Mouse (Mus musculus) C2C12 (cell line): ENCODE results near the gene Igfbp7. TPM values are rescaled to one million over a fixed set of nuclear protein-coding genes. Genes with fewer than 3 reads are reported as not detected.

Experiments
- H3K27me3 ChIP-seq: one replicate; pipeline ENCODE4 v1.6.1; 2011; ENCODE audit not compliant: control insufficient read depth, insufficient read depth, insufficient read length
- H3K36me3 ChIP-seq: one replicate; pipeline ENCODE4 v1.6.1; 2011; ENCODE audit not compliant: control insufficient read depth, insufficient read depth
- H3K4me3 ChIP-seq: one replicate; pipeline ENCODE4 v1.5.1; 2011; ENCODE audit warnings: mild to moderate bottlenecking, control low read depth; ENCODE audit not compliant: poor library complexity, insufficient read depth, severe bottlenecking
- H3K79me2 ChIP-seq: one replicate; pipeline ENCODE4 v1.6.1; 2011; ENCODE audit not compliant: control insufficient read depth, insufficient read depth
- H3K79me3 ChIP-seq: one replicate; pipeline ENCODE4 v1.6.1; 2011; ENCODE audit warnings: low read depth, control low read depth
- H3ac ChIP-seq: one replicate; pipeline ENCODE3; 2011; ENCODE audit warnings: low read depth; ENCODE audit not compliant: control insufficient read depth, insufficient read length
- CEBPB ChIP-seq: IDR thresholded peaks from one replicate; pipeline ENCODE4 v1.6.1; 2011; ENCODE audit warnings: low read depth, mild to moderate bottlenecking, control low read depth, moderate library complexity
- CTCF ChIP-seq: IDR thresholded peaks from one replicate; pipeline ENCODE4 v1.5.1; 2011; ENCODE audit not compliant: control insufficient read depth, insufficient read depth, insufficient read length
- FOSL1 ChIP-seq: IDR thresholded peaks from one replicate; pipeline ENCODE4 v1.8.0; 2011; ENCODE audit warnings: mild to moderate bottlenecking, low read length; ENCODE audit not compliant: poor library complexity, insufficient read depth, severe bottlenecking
- MAX ChIP-seq: IDR thresholded peaks from one replicate; pipeline ENCODE4 v1.6.1; 2011; ENCODE audit warnings: mild to moderate bottlenecking, control low read depth
- MYOD1 ChIP-seq: IDR thresholded peaks from one replicate; pipeline ENCODE4 v1.6.1; 2011; ENCODE audit warnings: low read depth; ENCODE audit not compliant: control insufficient read depth, insufficient read length
- MYOG ChIP-seq: IDR thresholded peaks from one replicate; pipeline ENCODE4 v1.6.1; 2011; ENCODE audit not compliant: control insufficient read depth, insufficient read length; ENCODE audit errors: extremely low read depth
- USF1 ChIP-seq: IDR thresholded peaks from one replicate; pipeline ENCODE4 v1.6.1; 2011; ENCODE audit warnings: low read depth, mild to moderate bottlenecking, control low read depth, moderate library complexity
- long read RNA-seq, 2 experiments: library from polyadenylated mRNA; unstranded; transcript quantifications; one replicate each; pipeline ENCODE4 v2.0.0; 2019 to 2020
- polyA plus RNA-seq: library from polyadenylated mRNA; unstranded; fragments of >200 nt; fragmentation: generic; extraction: Trizol; gene quantifications from one replicate; pipeline ENCODE4 v1.2.1, GENCODE M21; 2012; ENCODE audit warnings: missing spikeins

Igfbp7 gene
- 402 TPM for polyA plus RNA-seq
- long read RNA-seq, experiment 1, transcript Igfbp7-201 (5 exons, 1,116 nt): major isoform, 423 of 448 reads
- long read RNA-seq, experiment 1, transcript Igfbp7-202 (6 exons, 1,200 nt): minor isoform, 5 of 448 reads
- long read RNA-seq, experiment 1, partial matches to known transcripts: 4 of 448 reads
- long read RNA-seq, experiment 1, other reads (novel, unspliced or antisense): 16 of 448 reads
- long read RNA-seq, experiment 2, transcript Igfbp7-201 (5 exons, 1,116 nt): major isoform, 108 of 112 reads
- long read RNA-seq, experiment 2, partial matches to known transcripts: 0 of 112 reads
- long read RNA-seq, experiment 2, other reads (novel, unspliced or antisense): 3 of 112 reads

- peak within 1 kb of the TSS; percentile 56 for H3K4me3 ChIP-seq
- peaks cover 31% of the 10 kb centered on the region for H3K79me3 ChIP-seq
- TF ChIP-seq CTCF (peak; percentile 98), MAX (no peak)
- peaks cover 7% of the 10 kb centered on the region for H3K36me3 ChIP-seq
- peak within 1 kb of the TSS; percentile 80 for H3ac ChIP-seq
- peaks cover 49% of the 10 kb centered on the region for H3K79me2 ChIP-seq
- H3K27me3 ChIP-seq: no peaks in the 10 kb centered on the region
Observed at GRCm38 (mm10) chr5:77407341-77408298, at the start of gene Igfbp7. TSS of gene Igfbp7 (minus strand) at chr5:77408041.

GRCm38 (mm10) chr5:77452103-77452502 is 44.3 kb upstream of the Igfbp7 start:
- Histone ChIP-seq H3K36me3 (no peaks in the 10 kb centered on the region), H3K27me3 (peaks cover 3% of the 10 kb centered on the region), H3K79me2 (no peaks in the 10 kb centered on the region), H3K4me3 (no peak overlapping the region), H3ac (no peak overlapping the region), H3K79me3 (no peaks in the 10 kb centered on the region)
- no peak for TF ChIP-seq FOSL1
- TF ChIP-seq MAX: no peak
- TF ChIP-seq CEBPB: no peak
- no peak for TF ChIP-seq MYOG
- TF ChIP-seq CTCF: no peak
- TF ChIP-seq MYOD1: no peak
- TF ChIP-seq USF1: no peak

GRCm38 (mm10) chr5:77449531-77449930 is 41.7 kb upstream of the Igfbp7 start:
- H3K4me3 ChIP-seq: no peak overlapping the region
- H3K79me3 ChIP-seq: no peaks in the 10 kb centered on the region
- H3K36me3 ChIP-seq: no peaks in the 10 kb centered on the region
- H3K27me3 ChIP-seq: peaks cover 3% of the 10 kb centered on the region
- TF ChIP-seq MYOD1: no peak
- no peak for TF ChIP-seq CEBPB
- no peak for TF ChIP-seq MAX
- TF ChIP-seq FOSL1: no peak
- no peak for TF ChIP-seq USF1
- no peak for TF ChIP-seq MYOG
- no peak for TF ChIP-seq CTCF
- no peaks in the 10 kb centered on the region for H3K79me2 ChIP-seq
- H3ac ChIP-seq: no peak overlapping the region

- Histone ChIP-seq H3ac (no peak overlapping the region), H3K27me3 (peaks cover 20% of the 10 kb centered on the region), H3K4me3 (no peak overlapping the region), H3K36me3 (no peaks in the 10 kb centered on the region), H3K79me2 (no peaks in the 10 kb centered on the region), H3K79me3 (no peaks in the 10 kb centered on the region)
- TF ChIP-seq MYOG (no peak), MYOD1 (no peak), MAX (no peak), USF1 (no peak)
Observed at GRCm38 (mm10) chr5:77445431-77445830, 37.6 kb upstream of the Igfbp7 start.

- no peaks in the 10 kb centered on the region for H3K79me2 ChIP-seq
- H3ac ChIP-seq: no peak overlapping the region
- no peaks in the 10 kb centered on the region for H3K79me3 ChIP-seq
- TF ChIP-seq CTCF (no peak), CEBPB (no peak), FOSL1 (no peak), MYOG (no peak), MYOD1 (no peak), MAX (no peak), USF1 (no peak)
- no peaks in the 10 kb centered on the region for H3K36me3 ChIP-seq
- peaks cover 16% of the 10 kb centered on the region for H3K27me3 ChIP-seq
- H3K4me3 ChIP-seq: no peak overlapping the region
Observed at GRCm38 (mm10) chr5:77443889-77444573, 36.2 kb upstream of the Igfbp7 start.
